Mouse (Mus musculus) brain, embryonic 14.5 days (tissue): ENCODE measurements around the gene Psenen. TPM values are rescaled to one million over a fixed set of nuclear protein-coding genes. Genes with fewer than 3 reads are reported as not detected.

Experiments
- DNase-seq: peaks from one replicate; pipeline ENCODE4 v3.0.0-alpha.2; 2011; ENCODE audit warnings: low read depth
- CTCF ChIP-seq: fragments of 200-500 bp; IDR thresholded peaks from 2 replicates; pipeline ENCODE4 v1.5.1; 2012; ENCODE audit warnings: inconsistent platforms, mild to moderate bottlenecking, moderate library complexity, borderline replicate concordance; ENCODE audit not compliant: insufficient read depth, insufficient read length; ENCODE audit errors: extremely low read depth
- POLR2A ChIP-seq: fragments of 200-500 bp; IDR thresholded peaks from 2 replicates; pipeline ENCODE4 v1.6.1; 2012; ENCODE audit warnings: mild to moderate bottlenecking, inconsistent platforms, borderline replicate concordance; ENCODE audit not compliant: poor library complexity, insufficient read depth, insufficient read length, severe bottlenecking; ENCODE audit errors: extremely low read depth
- polyA plus RNA-seq: library from polyadenylated mRNA; depleted of rRNA; stranded (reverse); fragments of >200 nt; gene quantifications from 2 replicates; pipeline ENCODE4 v1.2.3, GENCODE M21; 2012

The Psenen gene
- polyA plus RNA-seq, 1 experiment = 102 TPM

DNA sequence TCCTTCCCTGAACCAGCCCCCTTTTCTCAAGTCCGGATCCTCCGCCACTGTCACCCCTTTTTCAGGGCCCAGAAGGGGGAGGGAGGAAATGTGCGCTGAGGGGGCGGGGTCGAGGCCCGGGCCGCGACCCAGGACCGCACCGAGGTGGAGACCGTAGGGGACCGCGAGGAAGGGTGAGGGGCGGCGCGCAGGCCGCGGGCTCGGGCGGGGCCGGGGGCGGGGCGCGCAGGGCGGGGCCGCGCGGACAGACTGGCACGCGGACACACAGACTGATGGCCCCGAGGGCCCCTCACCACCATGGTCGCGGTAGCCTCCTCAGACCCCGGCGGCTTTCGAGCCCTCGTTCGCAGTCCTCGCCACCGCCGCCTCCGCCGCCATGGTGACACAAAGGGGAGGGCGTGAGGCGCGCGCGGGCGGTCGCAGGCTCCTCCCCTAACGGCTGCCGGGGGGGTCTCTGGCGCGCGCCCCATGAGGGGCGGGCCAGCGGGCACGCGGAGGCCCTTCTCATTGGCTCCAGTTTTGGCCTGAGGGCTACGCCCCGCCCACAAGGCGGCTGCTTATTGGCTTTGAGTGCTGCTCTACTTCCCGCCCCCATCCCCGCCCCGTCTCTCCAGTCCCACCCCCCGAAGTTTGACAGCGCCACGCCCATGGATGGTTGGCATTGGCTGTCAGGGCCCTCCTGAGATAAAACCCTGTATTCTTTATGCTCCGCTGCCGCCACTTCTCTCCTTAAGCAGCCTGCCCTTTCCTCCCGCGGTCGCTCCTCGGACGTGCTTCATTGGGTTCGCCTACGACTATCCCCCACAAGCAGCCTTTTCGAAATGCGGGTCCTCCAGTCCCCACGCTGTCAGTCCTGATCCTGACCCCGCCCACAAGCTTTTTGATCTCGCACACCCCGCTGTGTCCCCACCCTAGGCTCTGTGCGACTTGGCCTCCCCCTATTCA lies 28.5 kb downstream of the Psenen start, which contains the start of gene Arhgap33:
Gene Arhgap33 (minus strand): TSS at position 428 of the 945 bp plus-strand sequence.
- peak; percentile 64 for TF ChIP-seq POLR2A
- no peak for TF ChIP-seq CTCF

DNA sequence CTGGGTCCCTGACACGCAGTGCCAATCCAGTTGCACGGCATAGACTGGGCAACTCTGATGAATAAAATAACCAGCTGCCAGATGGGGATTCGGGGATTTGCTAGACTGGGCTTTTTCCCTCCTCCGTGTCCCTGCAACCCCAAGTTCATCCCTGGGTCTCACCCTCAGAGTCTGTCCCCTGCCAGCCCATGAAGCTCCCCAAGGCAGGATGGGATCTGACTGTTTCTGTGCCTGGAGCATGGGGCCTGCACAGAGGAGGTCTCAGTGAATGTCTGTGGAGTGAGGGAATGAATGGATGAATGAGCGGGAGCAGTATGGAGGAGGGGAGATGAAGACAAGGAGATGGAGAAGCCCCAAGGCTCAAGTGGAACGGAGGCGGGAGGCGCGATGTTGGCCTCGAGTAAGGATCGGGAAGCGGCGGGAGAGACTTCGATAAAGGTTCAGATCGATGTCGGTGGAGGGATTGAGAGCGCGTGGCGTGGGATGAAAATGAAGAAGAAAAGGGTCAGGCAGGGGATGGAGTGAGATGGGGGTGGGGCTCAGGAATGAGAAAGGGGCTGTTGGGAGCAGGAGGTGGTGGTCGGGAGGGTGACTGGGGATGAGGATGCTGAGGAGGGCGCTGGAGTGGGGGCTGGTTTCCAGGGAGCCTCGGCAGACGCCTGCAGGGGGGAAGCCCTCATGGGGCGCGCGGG lies 29.3 kb downstream of the Psenen start:
- peak; percentile 68 for DNase-seq
- no peak for TF ChIP-seq CTCF
- TF ChIP-seq POLR2A = no peak

More for the DNA sequence above, 28.5 kb downstream of the Psenen start, which contains the start of gene Arhgap33:
- DNase-seq = peak; percentile 99

DNA sequence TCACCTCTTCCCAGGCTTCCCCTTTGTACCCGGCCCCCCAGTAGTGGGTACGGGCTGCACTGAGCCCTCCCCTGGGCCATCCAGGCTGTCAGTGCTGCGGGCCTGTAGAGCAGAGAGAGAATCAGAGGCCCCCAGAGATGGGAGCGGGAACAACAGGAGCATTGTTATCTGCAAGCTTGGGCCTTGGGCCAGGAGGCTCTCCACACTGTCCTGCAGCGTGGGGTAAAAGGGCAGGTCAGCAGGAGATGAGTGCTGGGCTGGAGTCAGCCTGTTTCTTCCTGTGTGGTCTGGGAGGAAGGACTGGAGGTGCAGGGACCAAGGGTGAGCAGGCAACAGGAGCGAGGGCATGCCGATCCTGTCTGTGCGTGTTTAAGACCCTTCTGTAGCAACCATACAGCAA lies 30.5 kb downstream of the Psenen start:
- TF ChIP-seq CTCF = no peak
- TF ChIP-seq POLR2A = no peak
- peak; percentile 55 for DNase-seq

DNA sequence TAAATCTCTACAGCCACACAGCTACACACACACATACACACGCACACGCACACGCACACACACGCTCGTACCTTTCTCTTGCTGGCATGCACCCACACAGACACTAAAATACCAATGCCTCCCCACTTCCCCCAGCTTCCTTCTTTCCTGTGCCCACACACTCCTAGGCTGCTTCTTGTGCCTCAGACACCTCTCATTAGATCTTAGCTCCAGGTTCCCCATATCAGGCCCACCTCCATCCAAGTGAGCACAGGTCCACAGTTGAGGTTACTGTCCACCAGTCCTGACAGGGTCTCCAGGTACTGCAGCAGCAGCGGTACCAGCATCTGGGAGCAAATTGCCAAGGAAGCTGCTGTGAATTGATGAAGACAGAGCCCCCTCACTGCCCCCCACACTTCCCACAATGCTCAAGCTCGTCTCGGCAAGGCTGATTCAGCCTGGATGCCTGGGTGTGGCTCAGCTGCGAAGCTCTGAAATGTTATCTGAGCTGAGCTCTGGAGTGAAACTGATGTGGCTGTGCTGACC lies 32.1 kb downstream of the Psenen start:
- no peak for TF ChIP-seq CTCF
- no peak for TF ChIP-seq POLR2A
- DNase-seq = no peak

- TF ChIP-seq POLR2A (no peak), CTCF (no peak)
- no peak for DNase-seq
Measured at GRCm38 (mm10) chr7:30526981-30527380, 36.4 kb downstream of the Psenen start.

- TF ChIP-seq CTCF (no peak), POLR2A (no peak)
- no peak for DNase-seq
Measured at GRCm38 (mm10) chr7:30526399-30526798, 37.0 kb downstream of the Psenen start.

DNA sequence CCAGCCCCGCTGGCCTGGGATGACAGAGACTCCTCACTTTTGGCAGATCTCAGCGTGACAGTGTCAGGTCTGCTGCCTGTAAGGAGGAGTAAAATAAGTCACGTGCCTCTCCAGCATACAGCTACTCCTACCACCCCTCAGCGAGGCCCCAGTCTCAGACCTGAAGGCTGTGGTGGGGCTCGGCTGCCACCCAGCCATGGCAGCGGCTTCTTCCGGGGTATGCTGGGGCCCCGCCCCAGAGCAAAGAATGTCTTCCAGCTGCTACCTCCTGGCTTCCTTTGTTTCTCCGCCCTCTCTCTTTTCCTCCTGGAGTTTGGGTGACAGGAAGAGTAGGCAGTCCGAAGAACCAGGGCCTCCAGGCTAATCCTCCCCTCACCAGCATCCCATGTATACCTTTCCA lies 37.5 kb downstream of the Psenen start:
- DNase-seq = no peak
- no peak for TF ChIP-seq POLR2A
- TF ChIP-seq CTCF = no peak

GRCm38 (mm10) chr7:30524487-30524886 lies 38.9 kb downstream of the Psenen start:
- TF ChIP-seq POLR2A (no peak), CTCF (no peak)
- no peak for DNase-seq

DNA sequence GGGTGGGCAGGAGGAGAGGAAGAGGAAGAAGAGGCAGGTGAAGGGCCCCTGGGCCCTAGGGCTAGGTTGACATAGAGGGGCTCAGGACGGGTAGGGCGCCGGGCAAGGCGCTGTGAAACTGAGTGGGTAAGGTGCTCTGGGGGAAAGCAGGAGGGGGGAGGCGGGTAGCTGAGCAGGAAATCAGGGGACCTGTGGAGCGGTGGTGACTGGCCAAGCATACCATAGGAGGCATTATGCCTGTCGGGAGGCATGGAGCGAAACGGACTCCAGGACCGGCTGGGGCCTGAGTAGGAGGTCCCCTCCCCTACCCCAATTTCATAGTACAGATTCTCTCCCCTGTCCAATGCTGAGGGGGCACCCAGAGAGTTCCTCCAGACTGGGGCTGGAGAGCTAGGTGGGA lies 40.6 kb downstream of the Psenen start:
- TF ChIP-seq POLR2A (no peak), CTCF (no peak)
- DNase-seq = no peak

GRCm38 (mm10) chr7:30520856-30521255 lies 42.6 kb downstream of the Psenen start:
- no peak for DNase-seq
- TF ChIP-seq POLR2A = no peak
- no peak for TF ChIP-seq CTCF

- TF ChIP-seq CTCF (no peak), POLR2A (no peak)
- peak; percentile 29 for DNase-seq
Measured at GRCm38 (mm10) chr7:30520396-30520795, 43.0 kb downstream of the Psenen start.

GRCm38 (mm10) chr7:30518325-30518724 lies 45.1 kb downstream of the Psenen start:
- peak; percentile 29; the same call in 1 of the 2 replicates for TF ChIP-seq CTCF
- no peak for TF ChIP-seq POLR2A
- DNase-seq = no peak
